ENCODE assay signal across 11 mouse cellular contexts in the genomic region with DNA sequence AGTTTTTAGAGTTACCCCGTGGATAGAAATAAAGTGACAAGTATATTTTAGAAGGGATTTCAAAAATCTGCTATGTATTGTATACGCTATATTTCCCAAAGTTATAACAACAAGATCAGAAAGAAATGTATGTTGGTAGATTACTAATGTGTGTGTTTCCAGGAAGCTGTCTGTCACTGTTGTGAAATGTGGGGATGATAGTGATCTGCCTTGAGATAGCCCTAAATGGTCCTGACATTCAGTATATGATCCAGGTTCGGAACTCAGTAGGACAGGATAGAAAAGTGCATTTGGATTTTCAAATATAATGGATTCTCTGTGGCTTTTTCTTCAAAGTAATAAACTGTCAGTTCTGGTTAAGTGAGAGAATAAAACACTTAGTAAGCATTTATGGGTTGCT. TPM values are rescaled to one million over a fixed set of nuclear protein-coding genes. Genes with fewer than 3 reads are reported as not detected.
DNase-seq lines count a peak whose midpoint lies in the region; ATAC-seq and TF ChIP-seq lines count a peak whose summit lies in the region.
"Had no signal": no experiment of that assay in that cellular context is flagged by ENCODE, and none has a peak within 500 bp of the region (broad histone marks: within the 10 kb centered on the region; RNA-seq: fewer than 3 reads in every experiment).

No protein-coding gene starts in this region.

- intact Hi-C loops in heart, postnatal 36 days (cut with DNase I) = no loop called here
- intact Hi-C loops in left cerebral cortex, postnatal 4 days (cut with DNase I) = no loop called here

- TF ChIP-seq CTCF in stomach, postnatal 0 days (IDR thresholded peaks at IDR 0.05; ENCODE audit: low read depth) = no peak

- no peak for ATAC-seq in heart, embryonic 11.5 days (replicated peaks; ENCODE audit: insufficient number of reproducible peaks, low FRiP score, low TSS enrichment)
- ATAC-seq in neural tube, embryonic 12.5 days (ENCODE audit: low FRiP score, low read depth) = no peak
- no peak for ATAC-seq in liver, embryonic 12.5 days
- no peak for ATAC-seq in stomach, postnatal 0 days (ENCODE audit: low FRiP score, low TSS enrichment)
- ATAC-seq: inflammation-experienced regulatory T-cells, adult 6 months had no signal

- no peaks in the 10 kb centered on the region for H3K4me1 ChIP-seq in heart, embryonic 11.5 days (ENCODE audit: control insufficient read depth, insufficient read depth, low read length)
- no peaks in the 10 kb centered on the region for H3K4me1 ChIP-seq in neural tube, embryonic 12.5 days
- peaks cover 19% of the 10 kb centered on the region for H3K4me1 ChIP-seq in liver, embryonic 12.5 days
- no peaks in the 10 kb centered on the region for H3K4me1 ChIP-seq in stomach, postnatal 0 days (replicated peaks; ENCODE audit: control insufficient read depth, insufficient read depth)
- H3K4me1 ChIP-seq: stomach, embryonic 15.5 days had no signal

- no peak overlapping the region for H3K9ac ChIP-seq in heart, embryonic 11.5 days (ENCODE audit: low read depth, low read length)
- H3K9ac ChIP-seq in neural tube, embryonic 12.5 days = no peak overlapping the region
- peak overlapping the region; percentile 83; the same call in 1 of the 2 replicates for H3K9ac ChIP-seq in liver, embryonic 12.5 days
- no peak overlapping the region for H3K9ac ChIP-seq in stomach, postnatal 0 days (ENCODE audit: low read length)
- H3K9ac ChIP-seq: stomach, embryonic 15.5 days had no signal

- no peak for TF ChIP-seq EP300 in stomach, postnatal 0 days (optimal IDR thresholded peaks at IDR 0.05)

- no peaks in the 10 kb centered on the region for H3K9me3 ChIP-seq in heart, embryonic 11.5 days (replicated peaks; ENCODE audit: control insufficient read depth, low read length)
- no peaks in the 10 kb centered on the region for H3K9me3 ChIP-seq in neural tube, embryonic 12.5 days
- H3K9me3 ChIP-seq in liver, embryonic 12.5 days (replicated peaks) = no peaks in the 10 kb centered on the region
- H3K9me3 ChIP-seq in stomach, postnatal 0 days (ENCODE audit: control insufficient read depth, low read length) = no peaks in the 10 kb centered on the region
- H3K9me3 ChIP-seq: G1E; stomach, embryonic 15.5 days had no signal

- no peaks in the 10 kb centered on the region for H3K27me3 ChIP-seq in heart, embryonic 11.5 days (ENCODE audit: control insufficient read depth, insufficient read depth, low read length)
- no peaks in the 10 kb centered on the region for H3K27me3 ChIP-seq in neural tube, embryonic 12.5 days (replicated peaks)
- H3K27me3 ChIP-seq in liver, embryonic 12.5 days (replicated peaks) = no peaks in the 10 kb centered on the region; the same call in 1 of the 2 replicates
- H3K27me3 ChIP-seq in stomach, postnatal 0 days (ENCODE audit: control insufficient read depth, insufficient read depth, low read length) = no peaks in the 10 kb centered on the region
- H3K27me3 ChIP-seq: stomach, embryonic 15.5 days had no signal

- no peak overlapping the region for H3K27ac ChIP-seq in heart, embryonic 11.5 days (ENCODE audit: low read depth, low read length)
- no peak overlapping the region for H3K27ac ChIP-seq in neural tube, embryonic 12.5 days
- peak overlapping the region; percentile 98; the same call in 1 of the 2 replicates for H3K27ac ChIP-seq in liver, embryonic 12.5 days
- H3K27ac ChIP-seq in stomach, postnatal 0 days (replicated peaks) = no peak overlapping the region
- H3K27ac ChIP-seq: stomach, embryonic 15.5 days had no signal

- H3K4me2 ChIP-seq in heart, embryonic 11.5 days = peak overlapping the region; percentile 64
- peak overlapping the region; percentile 57 for H3K4me2 ChIP-seq in neural tube, embryonic 12.5 days (replicated peaks)
- peak overlapping the region; percentile 61 for H3K4me2 ChIP-seq in liver, embryonic 12.5 days
- H3K4me2 ChIP-seq in stomach, postnatal 0 days (replicated peaks; ENCODE audit: low read depth) = peak overlapping the region; percentile 62

- H3K36me3 ChIP-seq in heart, embryonic 11.5 days (ENCODE audit: control insufficient read depth, insufficient read depth, low read length) = no peaks in the 10 kb centered on the region
- H3K36me3 ChIP-seq in neural tube, embryonic 12.5 days = no peaks in the 10 kb centered on the region
- H3K36me3 ChIP-seq in liver, embryonic 12.5 days = no peaks in the 10 kb centered on the region
- H3K36me3 ChIP-seq in stomach, postnatal 0 days (ENCODE audit: control insufficient read depth, insufficient read depth, low read length) = no peaks in the 10 kb centered on the region
- H3K36me3 ChIP-seq: G1E; stomach, embryonic 15.5 days had no signal

- WGBS in heart, embryonic 11.5 days (ENCODE audit: insufficient replicate concordance) = 54% methylated on average over 3 of the region's 3 CpGs
- WGBS in neural tube, embryonic 12.5 days = 81% methylated on average over 3 of the region's 3 CpGs
- WGBS in liver, embryonic 12.5 days (ENCODE audit: insufficient replicate concordance) = 46% methylated on average over 3 of the region's 3 CpGs
- WGBS in stomach, postnatal 0 days = 51% methylated on average over 3 of the region's 3 CpGs

- H3K4me3 ChIP-seq in heart, embryonic 11.5 days (ENCODE audit: low read depth, low read length) = peak overlapping the region; percentile 64; the same call in 1 of the 2 replicates
- H3K4me3 ChIP-seq in neural tube, embryonic 12.5 days = no peak overlapping the region
- H3K4me3 ChIP-seq in liver, embryonic 12.5 days = peak overlapping the region; percentile 73
- peak overlapping the region; percentile 60; the same call in 1 of the 2 replicates for H3K4me3 ChIP-seq in stomach, postnatal 0 days (ENCODE audit: low read depth, low read length)

- DNase-seq in heart, postnatal 36 days = no peak
- no peak for DNase-seq in neural tube, embryonic 10.5 days (ENCODE audit: extremely low spot score, low spot score)
- DNase-seq in stomach, postnatal 0 days (ENCODE audit: low spot score) = no peak
- no peak for DNase-seq in left cerebral cortex, postnatal 4 days
- DNase-seq in adrenal gland, postnatal 4 days (ENCODE audit: low spot score in 2 of 2) = no peak

RNA-seq across cellular contexts. Expression of gene Wdr44, which starts 1.7 kb away (rescaled TPM):
- polyA plus RNA-seq in heart, embryonic 11.5 days (2014; fragmentation: Nextera tagmentation; extraction: Ambion mirVana) = 6.6 and 7.7 TPM in 2 replicates
- total RNA-seq in heart, postnatal 36 days (2021) = 10 to 100 TPM in 1 of 2 experiments, 1 to 10 TPM in 1; 8.2 to 10.4 TPM
- polyA plus RNA-seq in neural tube, embryonic 12.5 days (2016; fragmentation: Nextera tagmentation; extraction: Ambion mirVana) = 11.9 and 12.9 TPM in 2 replicates
- polyA plus RNA-seq in liver, embryonic 12.5 days (2016; fragmentation: Nextera tagmentation; extraction: Ambion mirVana) = 6.4 and 6.8 TPM in 2 replicates
- polyA plus RNA-seq in stomach, postnatal 0 days (2015; fragmentation: Nextera tagmentation; extraction: Ambion mirVana) = 5.4 and 6.3 TPM in 2 replicates
- total RNA-seq in left cerebral cortex, postnatal 4 days (2021) = 10 to 100 TPM; 25.4 to 25.7 TPM
- 10 to 100 TPM; 10.6 to 12.0 TPM for total RNA-seq in adrenal gland, postnatal 4 days (2021)
